Mouse (Mus musculus) intestine, postnatal 0 days (tissue): ENCODE data around the gene Gm49325. TPM values are rescaled to one million over a fixed set of nuclear protein-coding genes. Genes with fewer than 3 reads are reported as not detected.

Source experiments
- ATAC-seq: fragments of 200-750 bp; cut with Nextera tagmentation; 2 replicates; pipeline ENCODE4 v1.8.0; 2017; ENCODE audit warnings: mild to moderate bottlenecking, moderate TSS enrichment, moderate library complexity
- H3K27ac ChIP-seq: fragments of 300-500 bp; sonication (generic); 2 replicates; pipeline ENCODE4 v1.5.1; 2014; ENCODE audit warnings: mild to moderate bottlenecking, low read depth, low read length, moderate library complexity
- H3K27me3 ChIP-seq: fragments of 300-500 bp; sonication (generic); replicated peaks from 2 replicates; pipeline ENCODE4 v1.6.1; 2014; ENCODE audit warnings: low read length, mixed read lengths; ENCODE audit not compliant: control insufficient read depth, insufficient read depth
- H3K36me3 ChIP-seq: fragments of 300-500 bp; sonication (generic); 2 replicates; pipeline ENCODE4 v1.6.1; 2014; ENCODE audit warnings: mild to moderate bottlenecking, moderate library complexity; ENCODE audit not compliant: control insufficient read depth, insufficient read depth
- H3K4me1 ChIP-seq: fragments of 300-500 bp; sonication (generic); replicated peaks from 2 replicates; pipeline ENCODE4 v1.6.1; 2014; ENCODE audit warnings: antibody characterized with exemption, low read length, mixed read lengths; ENCODE audit not compliant: control insufficient read depth, insufficient read depth
- H3K4me2 ChIP-seq: fragments of 300-500 bp; sonication (generic); replicated peaks from 2 replicates; pipeline ENCODE4 v1.6.1; 2014; ENCODE audit warnings: low read depth, mild to moderate bottlenecking, moderate library complexity
- H3K4me3 ChIP-seq: fragments of 300-500 bp; sonication (generic); 2 replicates; pipeline ENCODE4 v1.5.1; 2014; ENCODE audit warnings: low read depth, low read length
- H3K9ac ChIP-seq: fragments of 300-500 bp; sonication (generic); 2 replicates; pipeline ENCODE4 v1.6.1; 2014; ENCODE audit warnings: mild to moderate bottlenecking, low read depth, low read length
- H3K9me3 ChIP-seq: fragments of 300-500 bp; sonication (generic); 2 replicates; pipeline ENCODE4 v1.6.1; 2016; ENCODE audit warnings: mixed run types; ENCODE audit not compliant: control insufficient read depth
- CTCF ChIP-seq: sonication (generic); IDR thresholded peaks from 2 replicates; pipeline ENCODE4 v1.5.1; 2016; ENCODE audit warnings: low read depth, mild to moderate bottlenecking, control low read depth, antibody characterized with exemption, moderate library complexity
- WGBS: fragments of 180-500 bp; shearing (Covaris S2); extraction: QIAGEN DNeasy Blood & Tissue Kit; methylation state at CpG from one replicate; pipeline ENCODE4 v1.1.7; 2014; 5-methylcytosine and 5-hydroxymethylcytosine counted together
- polyA plus RNA-seq: library from polyadenylated mRNA; unstranded; fragments of >200 nt; fragmentation: Nextera tagmentation; extraction: Ambion mirVana; gene quantifications from 2 replicates; pipeline ENCODE4 v1.2.1, GENCODE M21; 2015

Gene Gm49325
- polyA plus RNA-seq, 1 experiment from 2014 or later, result 18.9 TPM

GRCm38 (mm10) chr10:77607441-77607840, 1.4 kb downstream of the Gm49325 start:
- 49% methylated on average over 5 of the region's 5 CpGs for WGBS
- peaks cover 25% of the 10 kb centered on the region for H3K36me3 ChIP-seq
- peak overlapping the region; percentile 98; the same call in 1 of the 2 replicates for H3K27ac ChIP-seq
- no peaks in the 10 kb centered on the region for H3K4me1 ChIP-seq
- no peak for ATAC-seq
- no peak for TF ChIP-seq CTCF
- no peaks in the 10 kb centered on the region for H3K27me3 ChIP-seq
- peak overlapping the region; percentile 82; the same call in 1 of the 2 replicates for H3K9ac ChIP-seq
- H3K9me3 ChIP-seq, result no peaks in the 10 kb centered on the region
- H3K4me2 ChIP-seq, result peak overlapping the region; percentile 70
- H3K4me3 ChIP-seq, result peak overlapping the region; percentile 69

DNA sequence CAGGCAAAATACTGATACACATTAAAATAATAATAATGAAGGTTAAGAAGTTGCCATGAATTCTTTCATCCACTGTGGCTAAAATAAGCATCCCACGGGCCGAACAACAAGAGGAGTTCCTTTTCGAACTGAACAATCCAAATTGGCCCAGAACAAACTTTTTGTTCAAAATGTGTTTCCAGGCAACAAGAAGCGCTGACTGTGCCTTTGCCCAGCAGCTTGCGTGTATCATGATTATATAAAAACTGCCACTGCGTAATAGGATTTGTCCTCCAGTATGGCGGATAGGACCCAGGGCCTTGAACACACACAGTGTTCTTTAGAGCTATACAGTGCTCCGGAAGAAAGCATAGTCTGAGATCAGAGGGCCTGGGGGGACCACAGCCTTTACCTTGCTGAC, 2.6 kb downstream of the Gm49325 start:
- Histone ChIP-seq H3K4me3 (no peak overlapping the region), H3K9ac (no peak overlapping the region), H3K36me3 (peaks cover 25% of the 10 kb centered on the region), H3K4me1 (no peaks in the 10 kb centered on the region), H3K27me3 (no peaks in the 10 kb centered on the region), H3K4me2 (no peak overlapping the region), H3K9me3 (no peaks in the 10 kb centered on the region), H3K27ac (no peak overlapping the region)
- TF ChIP-seq CTCF, result no peak
- WGBS, result 90% methylated on average over 8 of the region's 8 CpGs
- no peak for ATAC-seq

GRCm38 (mm10) chr10:77610221-77610961, 4.4 kb downstream of the Gm49325 start:
- H3K9ac ChIP-seq, result no peak overlapping the region
- no peak overlapping the region for H3K4me3 ChIP-seq
- no peak overlapping the region for H3K4me2 ChIP-seq
- H3K27ac ChIP-seq, result no peak overlapping the region
- WGBS, result 83% methylated on average over 8 of the region's 8 CpGs
- no peak for ATAC-seq
- TF ChIP-seq CTCF, result no peak
- H3K27me3 ChIP-seq, result no peaks in the 10 kb centered on the region
- no peaks in the 10 kb centered on the region for H3K9me3 ChIP-seq
- no peaks in the 10 kb centered on the region for H3K4me1 ChIP-seq
- H3K36me3 ChIP-seq, result peaks cover 32% of the 10 kb centered on the region

- peaks cover 60% of the 10 kb centered on the region for H3K36me3 ChIP-seq
- peak overlapping the region; percentile 46 for H3K4me2 ChIP-seq
- no peaks in the 10 kb centered on the region for H3K27me3 ChIP-seq
- H3K9ac ChIP-seq, result no peak overlapping the region
- H3K9me3 ChIP-seq, result no peaks in the 10 kb centered on the region
- no peaks in the 10 kb centered on the region for H3K4me1 ChIP-seq
- peak; percentile 92 for ATAC-seq
- H3K27ac ChIP-seq, result peak overlapping the region; percentile 81
- 26% methylated on average over 3 of the region's 3 CpGs for WGBS
- H3K4me3 ChIP-seq, result no peak overlapping the region
- no peak for TF ChIP-seq CTCF
Measured at GRCm38 (mm10) chr10:77613409-77613808, 7.4 kb downstream of the Gm49325 start.

- Histone ChIP-seq H3K27ac (0 out of 2 replicates have a peak overlapping the region, but pooled peaks have one; percentile 15), H3K36me3 (peaks cover 57% of the 10 kb centered on the region), H3K4me3 (no peak overlapping the region), H3K4me2 (no peak overlapping the region), H3K9ac (no peak overlapping the region), H3K9me3 (no peaks in the 10 kb centered on the region), H3K27me3 (no peaks in the 10 kb centered on the region), H3K4me1 (no peaks in the 10 kb centered on the region)
- no peak for TF ChIP-seq CTCF
- WGBS, result 92% methylated on average over 8 of the region's 8 CpGs
- no peak for ATAC-seq
Measured at GRCm38 (mm10) chr10:77615647-77616046, 9.7 kb downstream of the Gm49325 start.

- Histone ChIP-seq H3K9me3 (no peaks in the 10 kb centered on the region), H3K36me3 (peaks cover 52% of the 10 kb centered on the region), H3K27ac (0 out of 2 replicates have a peak overlapping the region, but pooled peaks have one; percentile 15), H3K27me3 (no peaks in the 10 kb centered on the region), H3K4me3 (no peak overlapping the region), H3K4me1 (no peaks in the 10 kb centered on the region), H3K9ac (no peak overlapping the region), H3K4me2 (no peak overlapping the region)
- WGBS, result 84% methylated on average over 9 of the region's 9 CpGs
- no peak for ATAC-seq
- TF ChIP-seq CTCF, result no peak
Measured at GRCm38 (mm10) chr10:77616166-77616565, 10.2 kb downstream of the Gm49325 start.
